Mouse (Mus musculus): ENCODE results near the gene Rasa3.

Gene Rasa3

GRCm38 (mm10) chr8:13620226-13620920 lies 57.0 kb downstream of the Rasa3 start:
- in situ Hi-C loops (cut with MseI, MboI), result no loop called here

DNA sequence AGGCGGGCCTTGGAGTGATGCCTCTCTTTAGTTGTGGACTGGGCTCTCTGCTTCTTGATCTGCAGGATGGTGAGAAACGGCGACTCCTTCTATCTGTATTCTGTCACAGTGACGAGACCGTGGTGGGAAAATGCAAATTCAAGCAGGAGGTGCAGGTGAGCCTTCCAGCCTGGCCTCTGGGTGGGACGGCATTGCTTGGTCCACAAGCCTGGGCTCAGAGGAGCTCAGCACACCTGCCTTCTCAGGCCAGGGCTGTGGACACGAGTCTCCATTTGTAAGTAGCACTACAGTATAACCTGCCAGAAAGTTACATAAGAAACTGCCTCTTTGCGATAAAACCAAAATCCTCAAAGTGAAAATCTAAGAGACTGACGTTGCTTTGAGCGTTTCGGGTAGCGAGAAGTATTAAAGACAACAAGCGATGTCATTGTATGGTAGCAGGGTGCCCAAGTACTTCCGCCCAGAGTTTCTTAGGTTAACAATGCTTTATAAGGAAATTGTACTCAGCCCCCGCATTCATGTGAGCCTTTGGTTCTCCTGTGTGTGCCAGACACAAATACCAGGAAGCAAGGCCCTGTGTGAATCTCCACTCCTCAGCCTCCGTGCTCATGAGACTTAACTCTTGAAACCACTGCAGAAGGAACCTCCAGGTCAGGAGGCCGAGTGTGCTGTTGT lies 60.4 kb downstream of the Rasa3 start:
- in situ Hi-C loops (cut with MseI, MboI), result no loop called here

DNA sequence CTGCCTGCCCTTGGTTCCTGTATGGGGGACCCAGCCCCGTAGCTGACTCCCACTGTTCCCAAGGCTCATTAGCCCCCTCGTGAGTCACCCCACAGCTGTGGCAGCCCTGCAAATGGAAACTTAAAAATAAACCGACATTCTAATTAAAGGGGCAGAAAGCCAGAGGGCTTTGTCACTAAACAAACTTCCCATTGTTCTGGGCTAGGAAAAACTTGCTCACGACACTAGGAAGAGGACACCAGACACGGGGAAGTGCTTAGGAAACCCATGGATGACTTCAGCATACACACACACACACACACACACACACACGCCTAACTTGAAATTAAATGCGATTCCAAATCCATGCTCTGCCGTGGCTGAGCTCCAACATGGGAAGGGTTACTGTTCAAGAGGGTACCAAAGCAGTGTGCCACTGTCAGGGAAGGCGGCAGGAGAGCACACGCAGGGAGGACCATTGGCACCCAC lies 62.4 kb downstream of the Rasa3 start:
- in situ Hi-C loops (cut with MseI, MboI), result no loop called here

DNA sequence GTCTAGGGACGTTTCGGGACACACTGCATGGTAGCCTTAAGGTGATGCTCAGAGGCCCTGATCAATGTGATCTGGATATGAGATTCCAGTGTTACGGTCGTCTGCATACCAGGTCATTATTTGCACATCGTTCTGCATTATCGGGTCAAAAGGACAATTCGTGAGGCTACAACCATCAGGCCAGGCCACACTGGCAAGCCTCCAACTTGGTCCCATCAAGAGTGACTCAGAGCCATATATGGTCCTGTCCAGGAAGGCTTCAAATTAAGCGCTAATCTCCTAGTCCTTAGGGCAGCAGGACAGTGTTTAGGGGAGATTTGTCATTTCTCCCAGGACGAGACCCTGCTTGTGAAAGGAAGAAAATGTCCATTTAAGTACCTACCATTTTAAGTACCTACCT lies 63.3 kb downstream of the Rasa3 start:
- in situ Hi-C loops (cut with MseI, MboI), result no loop called here

DNA sequence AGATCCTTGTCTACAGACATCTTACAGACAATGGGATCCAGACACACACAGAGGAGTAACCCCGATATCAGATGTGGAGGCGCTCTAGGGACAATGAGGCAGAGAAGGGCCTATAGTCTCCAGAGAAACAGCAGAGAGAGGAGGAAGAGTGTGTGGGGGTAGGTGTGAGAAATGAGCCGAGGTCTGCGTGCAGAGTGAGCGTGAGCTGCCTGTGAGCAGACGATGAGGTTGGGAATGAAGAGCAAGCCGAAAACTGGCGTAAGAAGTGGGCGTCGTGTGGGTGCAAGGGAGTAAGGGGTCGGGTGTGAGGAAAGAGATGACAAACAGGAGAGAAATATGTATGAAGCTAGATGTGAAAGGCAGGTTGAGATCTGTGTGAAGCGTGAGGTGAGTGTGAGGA lies 65.7 kb downstream of the Rasa3 start:
- in situ Hi-C loops (cut with MseI, MboI), result no loop called here

- in situ Hi-C loops (cut with MseI, MboI), result no loop called here
Measured at GRCm38 (mm10) chr8:13609971-13610370, 67.4 kb downstream of the Rasa3 start.

GRCm38 (mm10) chr8:13608946-13609345 lies 68.5 kb downstream of the Rasa3 start:
- in situ Hi-C loops (cut with MseI, MboI), result no loop called here

- in situ Hi-C loops (cut with MseI, MboI), result no loop called here
Measured at GRCm38 (mm10) chr8:13605920-13606480, 71.4 kb downstream of the Rasa3 start.

DNA sequence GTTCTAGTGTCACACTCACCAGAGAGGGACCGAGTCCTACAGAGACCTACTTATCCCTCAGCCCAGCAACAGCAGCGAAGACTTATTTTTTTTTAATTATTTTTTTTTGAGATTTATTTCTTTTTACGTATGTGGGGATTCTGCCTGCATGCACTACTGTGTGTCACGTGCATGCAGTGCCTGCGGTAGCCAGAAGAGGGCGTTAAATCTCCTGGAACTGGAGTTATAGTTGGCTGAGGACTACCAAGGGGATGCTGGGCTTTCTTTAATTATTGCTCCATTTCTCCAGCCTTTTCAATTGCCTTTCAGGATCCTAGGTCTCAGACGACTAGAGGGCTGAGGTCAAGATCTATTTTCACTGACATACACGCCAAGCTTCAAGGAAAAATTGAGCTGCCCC lies 74.8 kb downstream of the Rasa3 start:
- in situ Hi-C loops (cut with MseI, MboI), result no loop called here

DNA sequence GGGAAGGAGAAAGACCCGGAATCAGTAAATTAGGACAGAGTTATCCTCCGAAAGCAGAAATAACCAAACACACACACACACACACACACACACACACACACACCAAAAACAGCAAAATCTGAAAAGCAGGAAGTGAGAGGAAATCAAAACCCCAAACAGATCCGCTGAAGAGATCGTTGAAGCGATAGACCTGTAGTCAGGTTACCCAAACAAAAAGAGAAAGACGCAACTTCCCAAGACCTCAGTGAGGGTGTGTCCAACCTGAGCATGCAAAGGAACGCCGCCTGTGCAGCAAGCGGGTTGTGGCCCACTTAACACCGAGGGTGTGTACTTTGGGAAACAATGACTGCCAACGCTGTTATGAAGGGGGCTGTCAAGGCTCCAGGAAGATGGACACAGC lies 76.2 kb downstream of the Rasa3 start:
- in situ Hi-C loops (cut with MseI, MboI), result no loop called here

DNA sequence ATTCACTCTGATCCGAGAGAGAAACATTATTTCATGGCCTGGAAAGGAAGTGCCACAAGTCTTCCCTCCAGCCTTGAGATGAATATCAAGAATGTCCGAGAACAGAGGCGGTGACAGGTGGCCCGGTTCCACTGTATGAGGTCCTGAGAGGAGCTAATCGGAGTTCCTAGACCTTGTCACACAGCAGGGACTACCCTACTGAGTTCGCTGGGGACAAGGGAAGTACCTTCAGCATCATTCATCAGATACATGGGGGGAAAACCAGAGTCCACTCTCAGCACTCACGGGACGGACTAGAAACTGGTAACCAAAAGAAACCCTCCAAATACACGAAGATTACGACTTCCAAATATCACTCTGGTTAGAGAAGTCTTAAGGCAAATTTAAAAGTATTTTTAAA lies 76.7 kb downstream of the Rasa3 start:
- in situ Hi-C loops (cut with MseI, MboI), result no loop called here

DNA sequence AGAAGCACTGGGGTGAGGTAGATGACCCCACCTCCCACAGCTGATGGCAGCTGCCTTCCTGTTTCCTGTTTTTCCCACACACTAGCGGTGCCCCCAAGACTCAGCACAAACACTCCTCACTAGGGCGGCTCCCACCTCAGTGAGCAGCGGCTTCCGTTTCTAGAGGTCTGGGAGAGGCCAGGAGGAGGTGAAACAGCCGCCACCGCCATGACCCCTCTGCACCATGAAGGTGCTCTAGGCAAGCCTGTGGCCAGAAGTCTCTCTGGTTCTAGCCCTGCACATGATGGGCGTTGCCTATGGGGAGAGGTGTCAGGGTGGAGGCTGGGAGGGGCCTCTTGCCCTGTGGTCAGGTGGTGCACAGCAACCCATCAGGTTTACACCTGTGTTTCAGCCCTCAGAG lies 77.2 kb downstream of the Rasa3 start:
- in situ Hi-C loops (cut with MseI, MboI), result no loop called here

DNA sequence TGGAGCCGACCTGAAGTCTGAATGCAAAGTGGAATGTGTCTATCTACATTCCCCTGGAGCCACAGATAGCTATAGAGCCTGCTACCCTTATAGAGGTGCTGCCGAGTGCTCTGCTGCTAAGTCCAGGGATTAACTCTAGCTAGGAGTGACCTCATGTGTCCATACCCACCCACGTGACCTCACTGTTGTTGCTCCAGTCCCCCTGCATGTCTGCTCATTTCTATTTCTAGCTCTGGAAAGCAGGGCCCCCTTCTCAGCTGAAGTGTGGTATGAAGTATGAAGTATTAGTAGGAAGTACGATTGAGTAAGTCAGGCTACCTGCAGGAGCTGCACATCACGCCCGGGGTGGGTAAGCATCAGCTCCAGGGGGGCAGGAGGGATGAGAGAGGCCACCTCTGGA lies 79.6 kb downstream of the Rasa3 start:
- in situ Hi-C loops (cut with MseI, MboI), result no loop called here

DNA sequence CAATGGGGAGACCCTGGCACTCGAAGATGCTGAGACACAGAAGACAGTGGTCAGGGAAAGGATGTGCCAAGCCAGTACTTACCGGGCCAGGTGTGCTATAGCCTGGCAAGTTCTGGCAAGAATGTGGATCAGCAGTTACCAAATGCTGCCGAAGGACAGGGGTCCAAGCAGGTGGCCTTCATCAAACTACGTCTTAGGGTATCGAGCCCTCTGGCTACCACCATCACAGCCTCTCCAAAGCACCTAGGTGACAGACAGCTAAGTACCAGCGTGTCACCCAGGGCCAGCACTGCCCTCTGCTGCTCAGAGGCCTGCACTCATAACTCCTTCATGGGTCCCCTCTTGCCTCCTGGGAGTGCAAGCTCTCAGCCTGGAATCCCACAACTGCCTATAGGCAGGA lies 81.5 kb downstream of the Rasa3 start:
- in situ Hi-C loops (cut with MseI, MboI), result no loop called here

DNA sequence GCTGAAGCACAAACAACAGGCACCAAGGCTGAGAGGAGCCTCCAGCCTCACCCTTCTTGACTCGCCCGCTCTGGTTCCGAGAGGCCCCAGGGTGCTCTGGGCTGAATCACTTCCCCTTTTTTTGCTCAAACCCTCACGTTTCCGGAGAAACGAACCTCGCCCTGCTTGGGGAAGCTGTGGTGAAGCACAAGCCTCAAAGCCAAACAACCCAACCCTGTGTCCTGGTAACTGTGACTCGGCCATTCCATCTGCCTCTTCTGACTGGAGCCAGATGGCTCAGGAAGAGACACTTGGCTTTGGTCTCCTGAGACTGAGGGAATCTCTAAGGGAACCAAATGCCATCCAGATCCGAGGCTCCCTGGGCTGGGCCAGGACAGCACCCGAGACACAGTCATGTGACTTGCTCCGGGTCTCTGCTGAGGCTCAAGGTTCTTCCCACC lies 82.5 kb downstream of the Rasa3 start:
- in situ Hi-C loops (cut with MseI, MboI), result no loop called here

- in situ Hi-C loops (cut with MseI, MboI), result no loop called here
Measured at GRCm38 (mm10) chr8:13593340-13593739, 84.1 kb downstream of the Rasa3 start.

DNA sequence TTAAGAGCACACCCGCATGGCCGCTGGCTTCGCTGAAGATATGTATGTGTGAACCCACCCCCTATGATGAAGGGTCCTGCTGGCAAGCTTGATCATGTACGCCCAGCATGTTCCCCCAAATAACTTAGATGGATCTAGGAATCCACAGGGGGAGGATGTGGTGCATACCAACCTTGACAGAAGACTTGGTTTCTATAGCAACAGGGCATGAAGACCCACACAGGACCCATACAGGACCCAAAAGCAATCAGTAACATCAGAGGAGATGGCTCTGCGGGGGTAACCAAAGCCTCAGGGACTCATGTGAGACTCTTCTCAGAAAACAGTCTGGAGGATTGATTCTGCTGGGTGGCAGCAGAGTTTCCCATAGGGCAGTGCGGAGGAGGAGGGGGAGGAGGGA lies 86.2 kb downstream of the Rasa3 start:
- in situ Hi-C loops (cut with MseI, MboI), result no loop called here

DNA sequence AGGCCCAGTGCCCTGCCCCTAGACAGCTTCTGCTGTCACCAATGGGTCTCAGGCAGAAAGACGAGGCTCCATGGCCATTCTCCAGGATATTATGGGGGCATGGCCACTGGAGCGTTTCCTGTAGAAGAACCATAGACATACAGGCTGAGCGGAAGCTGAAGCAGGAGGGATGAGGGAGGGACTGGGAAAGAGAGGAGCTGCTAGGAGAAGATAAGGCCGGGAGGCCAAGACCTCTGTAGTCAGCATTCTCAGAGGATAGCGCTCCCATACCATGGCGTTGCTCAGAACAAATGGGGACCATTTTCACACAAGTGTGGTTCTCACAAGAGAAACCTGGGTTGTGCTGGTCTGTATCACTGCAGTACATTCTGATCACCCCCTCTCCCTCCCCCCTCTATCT lies 88.3 kb downstream of the Rasa3 start:
- in situ Hi-C loops (cut with MseI, MboI), result no loop called here

GRCm38 (mm10) chr8:13584652-13585051 lies 92.8 kb downstream of the Rasa3 start:
- in situ Hi-C loops (cut with MseI, MboI), result no loop called here

GRCm38 (mm10) chr8:13577869-13578268 lies 99.5 kb downstream of the Rasa3 start:
- in situ Hi-C loops (cut with MseI, MboI), result no loop called here

GRCm38 (mm10) chr8:13571999-13572398 lies 105.4 kb downstream of the Rasa3 start:
- in situ Hi-C loops (cut with MseI, MboI), result loop anchor here in 1 of 2 experiments (25.0 kb wide), 1 partner anchor 165 kb away; no protein-coding TSS in a partner anchor

- in situ Hi-C loops (cut with MseI, MboI), result loop anchor here in 1 of 2 experiments (25.0 kb wide), 1 partner anchor 175 kb away; no protein-coding TSS in a partner anchor
Measured at GRCm38 (mm10) chr8:13562118-13562517, 115.3 kb downstream of the Rasa3 start, which contains the start of gene 1700029H14Rik. 1700029H14Rik (minus strand) TSS chr8:13562461.

DNA sequence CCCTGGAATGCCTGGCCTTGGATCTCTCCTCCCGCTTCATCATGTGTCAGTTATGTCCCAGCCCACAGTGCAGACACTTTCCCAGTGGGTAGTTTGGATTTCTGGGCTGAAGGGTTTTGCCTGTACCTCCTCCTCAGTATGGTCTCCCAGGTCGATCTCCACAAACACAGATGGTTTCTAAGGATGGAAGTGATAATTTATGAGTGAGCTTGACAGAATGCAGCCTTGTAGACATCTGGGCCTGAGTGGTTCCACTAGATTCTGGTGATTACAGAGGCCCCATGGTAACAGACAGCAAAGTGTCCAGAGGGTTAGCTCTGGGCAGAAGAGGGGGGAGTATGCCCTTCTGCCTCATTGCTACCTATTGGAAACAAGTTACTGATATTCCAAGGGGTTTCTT lies 119.9 kb downstream of the Rasa3 start:
- in situ Hi-C loops (cut with MseI, MboI), result loop anchor here in 1 of 2 experiments (25.0 kb wide), 1 partner anchor 180 kb away; no protein-coding TSS in a partner anchor

All from mouse trophoblast stem cell (cell line).